Mouse (Mus musculus) activated CD4-positive, CD25-positive, alpha-beta regulatory T cell, adult 4 months (primary cell): Measurements from ENCODE around the gene Ccser1. TPM values are rescaled to one million over a fixed set of nuclear protein-coding genes. Genes with fewer than 3 reads are reported as not detected.

ENCODE experiments used
- ATAC-seq: one replicate; pipeline ENCODE4 v1.8.0; 2017
- polyA plus RNA-seq, 2 experiments: library from polyadenylated mRNA; unstranded; fragments of 100-300 nt; shearing (Covaris generic); gene quantifications; one replicate each; pipeline ENCODE4 v1.2.1; 2017

Gene Ccser1
- polyA plus RNA-seq: under 1 TPM in 1 of 2 experiments, not detected in 1; 0.13 TPM

- peak; percentile 40 for ATAC-seq
Observed at GRCm38 (mm10) chr6:61179949-61180755, at the start of gene Ccser1. Gene Ccser1 (plus strand): TSS chr6:61180324.

DNA sequence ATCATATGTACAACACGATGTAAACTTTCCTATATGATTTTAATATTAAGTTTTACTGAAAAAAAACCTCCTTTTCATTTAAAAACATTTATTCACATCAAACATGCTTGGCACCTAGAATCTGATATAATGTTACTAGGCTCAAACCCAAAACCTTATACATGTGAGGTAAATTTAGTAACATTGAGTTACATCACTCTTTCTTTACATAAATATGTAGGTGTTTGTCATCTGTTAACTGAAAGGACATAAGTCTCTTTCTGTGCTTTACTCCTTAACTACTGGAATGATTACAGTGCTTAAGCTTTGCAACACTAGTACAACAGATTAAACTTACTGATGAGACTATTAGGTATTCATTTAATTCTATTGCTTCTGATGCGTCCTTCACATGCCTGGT is 43.7 kb upstream of the Ccser1 start:
- ATAC-seq: no peak

DNA sequence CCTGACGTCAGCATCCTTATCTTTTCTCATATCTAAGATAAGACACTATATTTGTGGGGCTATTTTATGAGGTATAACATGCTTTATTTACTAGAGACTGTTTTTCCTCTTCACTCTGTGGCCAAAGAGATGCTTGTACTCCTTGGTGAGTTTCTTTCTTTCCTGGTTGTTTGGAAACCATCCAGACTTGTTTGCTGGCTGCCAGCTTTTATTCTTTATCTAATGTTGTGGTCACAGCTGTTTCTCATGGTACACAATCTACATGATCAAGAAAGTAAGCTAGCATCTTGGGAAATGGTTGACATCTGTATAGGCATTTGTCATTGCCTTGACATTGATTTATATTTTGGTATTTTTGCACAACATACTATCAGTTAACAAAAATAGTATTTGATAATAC is 37.1 kb upstream of the Ccser1 start:
- no peak for ATAC-seq

- no peak for ATAC-seq
Observed at GRCm38 (mm10) chr6:61152924-61153323, 27.2 kb upstream of the Ccser1 start.

GRCm38 (mm10) chr6:61154654-61155053 is 25.5 kb upstream of the Ccser1 start:
- no peak for ATAC-seq

- no peak for ATAC-seq
Observed at GRCm38 (mm10) chr6:61155059-61155629, 25.0 kb upstream of the Ccser1 start.

- ATAC-seq: no peak
Observed at GRCm38 (mm10) chr6:61155718-61156117, 24.4 kb upstream of the Ccser1 start.

DNA sequence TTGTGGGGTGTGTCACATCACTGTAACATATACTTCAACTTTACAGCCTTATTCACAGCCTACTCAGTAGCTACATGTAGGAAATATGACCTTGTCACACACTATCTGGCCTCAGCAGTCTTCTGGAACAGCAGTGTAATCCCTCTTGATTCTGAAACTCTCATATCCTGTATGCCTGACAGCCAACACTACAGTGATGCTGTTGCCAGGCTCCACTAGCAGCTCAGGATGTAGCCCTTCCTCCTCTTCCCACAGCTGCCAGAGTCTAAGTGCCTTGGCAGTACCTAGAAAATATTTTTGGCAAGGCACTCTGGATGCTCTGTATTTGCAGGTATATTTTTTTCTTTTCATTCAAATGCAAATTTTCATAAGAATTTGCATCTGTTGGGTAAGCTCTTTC is 18.0 kb upstream of the Ccser1 start:
- ATAC-seq: no peak

- ATAC-seq: no peak
Observed at GRCm38 (mm10) chr6:61166891-61167290, 13.2 kb upstream of the Ccser1 start.

DNA sequence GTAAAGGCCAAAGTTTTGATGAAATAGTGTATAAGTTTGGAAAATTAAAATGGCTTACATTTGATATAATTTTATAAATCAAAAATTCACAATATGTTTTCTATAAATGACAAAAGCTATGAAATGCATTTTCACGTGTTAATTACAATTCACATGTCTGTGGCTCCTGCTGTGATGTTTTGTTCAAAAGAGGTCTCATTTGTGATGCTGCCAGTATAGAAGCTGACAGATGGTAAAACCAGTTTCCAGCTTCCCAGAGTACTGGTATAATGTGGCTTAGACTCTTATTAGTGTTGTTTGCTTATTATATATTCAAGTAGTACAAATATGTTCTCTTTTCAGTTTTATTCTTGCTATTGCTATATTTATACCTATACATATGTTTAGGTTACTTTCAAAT is 4.0 kb upstream of the Ccser1 start:
- ATAC-seq: no peak

- no peak for ATAC-seq
Observed at GRCm38 (mm10) chr6:61177476-61177875, 2.6 kb upstream of the Ccser1 start.

DNA sequence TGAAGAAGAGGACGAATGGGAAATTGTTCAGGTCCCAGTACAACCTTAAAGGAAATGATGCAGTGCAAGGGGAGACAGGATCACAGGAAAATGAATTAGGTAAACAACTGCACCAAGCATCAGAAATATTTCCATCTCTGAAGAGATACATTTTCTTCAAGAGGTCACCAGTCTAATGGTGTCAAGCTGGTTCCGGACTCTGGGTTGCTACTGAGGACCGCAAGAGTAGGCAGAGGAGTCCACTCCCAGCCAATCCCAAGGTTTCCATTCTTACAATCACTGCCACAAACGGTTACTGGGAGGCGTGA is 529 bp upstream of the Ccser1 start:
- ATAC-seq: no peak

DNA sequence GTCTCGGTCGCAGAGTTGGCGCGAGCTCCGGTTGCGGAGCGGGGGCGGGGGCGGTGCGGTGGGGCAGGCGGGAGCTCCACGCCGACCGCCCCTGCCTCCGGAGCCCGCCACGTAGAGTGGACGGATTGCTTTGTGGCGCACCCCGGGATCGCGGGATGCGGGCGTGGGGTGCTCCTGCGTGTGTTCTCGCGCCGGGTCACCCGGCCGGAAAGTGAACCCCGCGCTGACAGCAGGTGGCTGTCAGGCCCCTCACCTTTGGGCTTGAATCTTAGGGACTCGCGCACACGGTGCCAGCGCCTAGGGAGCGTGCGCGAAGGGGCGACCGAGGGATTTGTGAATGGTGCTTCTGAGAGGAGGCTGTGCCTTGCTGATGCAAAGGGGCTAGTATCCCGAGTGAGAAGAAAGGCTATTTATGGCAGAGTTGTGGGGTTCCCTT is 650 bp downstream of the Ccser1 start:
- ATAC-seq: no peak

DNA sequence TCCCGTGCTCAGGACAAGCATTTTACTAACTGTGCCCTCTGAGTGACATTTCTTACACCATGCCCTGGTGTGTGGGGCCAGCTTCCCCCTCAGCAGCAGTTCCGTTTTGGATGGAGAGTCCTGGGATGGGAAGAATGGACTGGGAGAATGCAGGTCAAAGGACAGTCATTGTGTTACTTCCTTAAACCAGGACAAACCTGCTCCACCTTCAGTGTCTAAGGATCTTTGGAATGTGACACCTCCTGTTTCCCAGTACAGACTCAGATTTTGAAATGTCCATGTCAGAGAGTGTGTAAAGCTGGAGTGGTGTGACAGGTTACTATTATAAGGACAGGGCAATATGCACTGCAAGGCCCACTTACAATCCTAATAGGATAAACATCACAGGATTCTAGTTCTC is 8.9 kb downstream of the Ccser1 start:
- no peak for ATAC-seq

GRCm38 (mm10) chr6:61191597-61192386 is 11.7 kb downstream of the Ccser1 start:
- no peak for ATAC-seq

DNA sequence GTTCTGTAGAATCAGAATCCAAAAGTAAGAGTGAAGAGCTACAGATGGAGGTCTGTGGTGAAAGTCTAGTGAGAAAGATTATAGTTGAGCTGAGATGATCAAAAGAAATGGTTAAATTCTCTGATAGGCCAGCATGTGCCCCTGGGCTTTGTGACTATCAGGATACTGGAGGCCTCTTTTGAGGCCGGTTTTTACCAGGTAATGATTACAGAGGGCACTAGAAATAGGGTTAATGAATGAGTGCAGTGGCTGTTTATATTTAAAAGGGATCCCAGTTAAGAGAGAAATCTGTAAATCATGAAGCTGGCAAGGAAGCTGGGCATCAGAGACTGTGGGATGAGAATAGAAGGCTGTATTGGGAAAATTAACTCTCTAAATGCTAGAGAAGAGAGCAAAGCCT is 23.2 kb downstream of the Ccser1 start:
- no peak for ATAC-seq

- ATAC-seq: no peak
Observed at GRCm38 (mm10) chr6:61206042-61206441, 25.9 kb downstream of the Ccser1 start.

DNA sequence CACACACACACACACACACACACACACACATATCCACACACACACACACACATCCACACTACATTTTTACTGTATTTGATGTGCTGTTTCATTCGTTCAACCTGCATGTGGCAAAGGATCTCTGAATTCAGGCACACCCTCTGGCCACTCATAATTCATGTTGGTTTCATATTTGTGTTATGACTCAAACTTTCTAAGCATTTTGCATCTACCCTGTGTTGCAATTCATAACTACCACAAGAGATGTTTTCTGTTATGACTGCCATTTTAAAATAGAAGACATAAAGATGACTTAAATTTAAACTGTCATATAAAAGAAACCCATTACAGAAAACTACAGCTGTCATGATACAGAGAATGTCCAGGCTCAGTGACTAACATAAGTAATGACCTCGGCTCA is 26.5 kb downstream of the Ccser1 start:
- no peak for ATAC-seq

GRCm38 (mm10) chr6:61210061-61210737 is 30.1 kb downstream of the Ccser1 start:
- no peak for ATAC-seq

DNA sequence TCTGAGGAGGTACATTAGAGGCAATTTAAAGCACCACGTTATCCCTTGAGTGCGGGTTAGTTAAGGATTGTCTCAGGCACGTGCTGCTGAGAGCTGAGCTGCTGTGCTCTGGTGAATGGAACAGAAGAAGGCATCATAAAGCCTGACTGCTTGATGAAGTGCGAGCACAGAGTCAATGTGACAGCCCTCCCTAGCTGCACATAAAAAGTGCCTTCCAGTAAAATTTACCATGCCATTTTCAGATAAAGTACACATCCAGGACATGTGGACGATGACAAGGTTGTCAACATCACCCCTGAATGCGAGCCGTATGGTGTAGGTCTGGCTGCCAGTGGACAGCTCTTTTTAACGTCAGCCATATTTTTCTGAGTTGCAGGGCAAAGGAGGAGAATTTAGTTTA is 35.6 kb downstream of the Ccser1 start:
- no peak for ATAC-seq

- no peak for ATAC-seq
Observed at GRCm38 (mm10) chr6:61216514-61216913, 36.4 kb downstream of the Ccser1 start.

DNA sequence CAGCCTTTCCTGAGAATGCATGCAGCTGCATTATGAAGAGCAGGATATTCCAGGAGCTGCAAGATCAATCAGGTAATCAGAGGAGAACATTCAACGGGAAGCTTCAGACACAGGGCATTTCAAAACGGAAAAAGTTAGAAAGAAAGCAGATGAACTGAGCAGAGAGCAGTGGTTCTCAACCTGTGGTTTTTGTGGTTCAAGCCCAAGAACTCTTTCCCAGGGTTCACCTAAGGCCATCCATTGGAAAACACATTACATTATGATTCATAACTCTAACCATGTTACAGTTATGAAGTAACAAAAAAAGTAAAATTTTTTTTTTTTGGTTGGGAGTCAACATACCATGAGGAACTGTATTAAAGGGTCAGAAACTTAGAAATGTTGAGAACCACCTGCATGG is 37.6 kb downstream of the Ccser1 start:
- ATAC-seq: no peak

GRCm38 (mm10) chr6:61223563-61223962 is 43.4 kb downstream of the Ccser1 start:
- ATAC-seq: no peak
